Mouse (Mus musculus) intestine, embryonic 15.5 days (tissue): Measurements from ENCODE around the gene Acsl4. TPM values are rescaled to one million over a fixed set of nuclear protein-coding genes. Genes with fewer than 3 reads are reported as not detected.

Source experiments
- ATAC-seq: fragments of 200-750 bp; cut with Nextera tagmentation; 2 replicates; pipeline ENCODE4 v1.8.0; 2017; ENCODE audit warnings: moderate TSS enrichment, moderate library complexity
- H3K27ac ChIP-seq: fragments of 300-500 bp; sonication (generic); 2 replicates; pipeline ENCODE4 v1.5.1; 2015; ENCODE audit warnings: mild to moderate bottlenecking, inconsistent platforms
- H3K27me3 ChIP-seq: fragments of 300-500 bp; sonication (generic); replicated peaks from 2 replicates; pipeline ENCODE4 v1.6.1; 2015; ENCODE audit warnings: inconsistent platforms
- H3K36me3 ChIP-seq: fragments of 300-500 bp; sonication (generic); 2 replicates; pipeline ENCODE4 v1.6.1; 2015; ENCODE audit warnings: inconsistent platforms
- H3K4me1 ChIP-seq: fragments of 300-500 bp; sonication (generic); replicated peaks from 2 replicates; pipeline ENCODE4 v1.6.1; 2015; ENCODE audit warnings: inconsistent platforms
- H3K4me2 ChIP-seq: fragments of 300-500 bp; sonication (generic); replicated peaks from 2 replicates; pipeline ENCODE4 v1.6.1; 2015; ENCODE audit warnings: mild to moderate bottlenecking, inconsistent platforms
- H3K4me3 ChIP-seq: fragments of 300-500 bp; sonication (generic); replicated peaks from 2 replicates; pipeline ENCODE4 v1.5.1; 2015; ENCODE audit warnings: inconsistent platforms
- H3K9ac ChIP-seq: fragments of 300-500 bp; sonication (generic); 2 replicates; pipeline ENCODE4 v1.6.1; 2015; ENCODE audit warnings: inconsistent platforms
- H3K9me3 ChIP-seq: fragments of 300-500 bp; sonication (generic); 2 replicates; pipeline ENCODE4 v1.6.1; 2016; ENCODE audit warnings: inconsistent platforms
- WGBS: fragments of 180-500 bp; shearing (Covaris S2); methylation state at CpG from one replicate; pipeline ENCODE4 v1.1.7; 2015; 5-methylcytosine and 5-hydroxymethylcytosine counted together
- polyA plus RNA-seq: library from polyadenylated mRNA; unstranded; fragments of >200 nt; fragmentation: Nextera tagmentation; extraction: Ambion mirVana; gene quantifications from 2 replicates; pipeline ENCODE4 v1.2.1, GENCODE M21; 2015

Gene Acsl4
- 10.9 and 12.6 TPM in 2 replicates for polyA plus RNA-seq

- Histone ChIP-seq H3K9me3 (no peaks in the 10 kb centered on the region), H3K9ac (peak within 1 kb of the TSS; percentile 60), H3K4me3 (peak within 1 kb of the TSS; percentile 53), H3K27ac (peak within 1 kb of the TSS; percentile 72), H3K4me1 (no peaks in the 10 kb centered on the region), H3K4me2 (peak within 1 kb of the TSS; percentile 60), H3K36me3 (no peaks in the 10 kb centered on the region), H3K27me3 (peaks cover 3% of the 10 kb centered on the region; the same call in 1 of the 2 replicates)
- 14% methylated on average over 51 of the region's 59 CpGs for WGBS
- ATAC-seq: peak; percentile 99
Observed at GRCm38 (mm10) chrX:142390247-142390908, at the start of gene Acsl4. Gene Acsl4 (minus strand): TSS chrX:142390535.

DNA sequence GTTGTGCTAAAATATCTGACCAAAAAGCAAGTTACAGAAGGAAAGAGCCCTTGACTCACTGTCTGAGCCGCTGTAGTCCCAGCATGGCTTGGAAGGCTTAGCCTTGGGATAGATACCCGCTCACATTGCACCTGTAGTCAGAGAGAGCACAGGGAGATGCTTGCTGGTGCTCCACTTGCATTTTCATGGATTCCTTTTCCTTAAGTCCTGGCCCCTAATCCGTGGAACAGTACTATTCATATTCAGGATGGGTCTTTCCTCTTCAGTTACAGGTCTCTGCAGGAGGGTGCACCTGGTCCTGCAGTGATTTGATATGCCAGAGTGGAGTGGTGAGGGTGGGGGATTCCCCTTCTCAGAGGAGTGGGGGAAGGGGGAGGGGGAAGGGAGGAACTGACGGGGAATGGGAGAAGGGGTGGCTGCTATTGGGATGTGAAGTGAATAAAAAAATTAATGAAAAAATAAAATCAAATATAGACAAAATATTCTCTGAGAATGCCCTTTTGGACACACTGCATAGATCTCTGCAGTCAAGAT, 47.7 kb upstream of the Acsl4 start:
- no peak for ATAC-seq
- H3K4me2 ChIP-seq: no peak overlapping the region
- no peak overlapping the region for H3K27ac ChIP-seq
- no peaks in the 10 kb centered on the region for H3K36me3 ChIP-seq
- 54% methylated on average over 4 of the region's 4 CpGs for WGBS
- no peak overlapping the region for H3K4me3 ChIP-seq
- no peak overlapping the region for H3K9ac ChIP-seq
- no peaks in the 10 kb centered on the region for H3K9me3 ChIP-seq
- no peaks in the 10 kb centered on the region for H3K4me1 ChIP-seq
- no peaks in the 10 kb centered on the region for H3K27me3 ChIP-seq

DNA sequence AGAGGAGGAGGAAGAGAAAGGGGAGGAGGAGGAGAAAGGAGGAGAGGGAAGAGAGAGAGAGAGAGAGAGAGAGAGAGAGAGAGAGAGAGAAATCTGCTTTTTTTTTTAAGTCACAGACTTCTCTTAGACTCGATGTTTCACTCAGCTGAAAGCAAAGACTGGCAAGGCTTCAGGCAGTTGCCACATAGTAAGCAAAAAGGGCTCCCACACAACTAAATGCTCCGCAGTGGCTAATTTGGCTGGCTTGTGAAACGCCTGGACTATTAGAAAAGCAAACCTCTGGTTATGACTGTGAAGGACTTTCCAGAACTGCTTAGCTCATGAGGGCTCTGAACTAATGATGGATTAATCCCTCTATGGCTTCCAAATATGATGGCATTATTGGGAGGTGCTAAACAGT, 42.5 kb upstream of the Acsl4 start:
- 88% methylated on average over 3 of the region's 3 CpGs for WGBS
- no peaks in the 10 kb centered on the region for H3K9me3 ChIP-seq

DNA sequence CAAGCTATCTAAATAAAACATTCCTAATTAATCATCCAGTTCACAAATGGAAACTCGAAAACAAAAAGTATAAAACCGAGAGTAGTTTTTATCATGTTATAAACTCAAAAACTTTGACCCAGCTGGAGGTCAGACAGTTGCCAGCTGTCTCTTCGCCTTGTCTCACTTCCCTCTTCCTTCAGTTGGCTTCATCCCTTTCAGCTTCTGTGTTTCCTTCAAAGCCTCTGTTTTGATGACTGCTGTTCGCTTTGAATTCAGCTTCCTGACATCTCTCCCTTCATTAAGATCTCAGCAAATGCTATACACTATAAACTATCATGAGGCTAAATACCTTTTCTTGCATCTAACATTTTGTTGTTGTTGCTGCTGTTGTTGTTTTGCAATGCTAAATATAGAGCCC, 36.8 kb upstream of the Acsl4 start:
- no peaks in the 10 kb centered on the region for H3K9me3 ChIP-seq
- H3K36me3 ChIP-seq: no peaks in the 10 kb centered on the region
- ATAC-seq: no peak
- WGBS: 47% methylated on average over 4 of the region's 4 CpGs
- no peaks in the 10 kb centered on the region for H3K4me1 ChIP-seq
- no peaks in the 10 kb centered on the region for H3K27me3 ChIP-seq
- H3K4me3 ChIP-seq: no peak overlapping the region
- H3K27ac ChIP-seq: no peak overlapping the region
- H3K4me2 ChIP-seq: no peak overlapping the region
- no peak overlapping the region for H3K9ac ChIP-seq

More for the DNA sequence above, 42.5 kb upstream of the Acsl4 start:
- Histone ChIP-seq H3K27ac (no peak overlapping the region), H3K36me3 (no peaks in the 10 kb centered on the region), H3K4me3 (no peak overlapping the region), H3K9ac (no peak overlapping the region), H3K4me1 (no peaks in the 10 kb centered on the region), H3K4me2 (no peak overlapping the region), H3K27me3 (no peaks in the 10 kb centered on the region)
- no peak for ATAC-seq

DNA sequence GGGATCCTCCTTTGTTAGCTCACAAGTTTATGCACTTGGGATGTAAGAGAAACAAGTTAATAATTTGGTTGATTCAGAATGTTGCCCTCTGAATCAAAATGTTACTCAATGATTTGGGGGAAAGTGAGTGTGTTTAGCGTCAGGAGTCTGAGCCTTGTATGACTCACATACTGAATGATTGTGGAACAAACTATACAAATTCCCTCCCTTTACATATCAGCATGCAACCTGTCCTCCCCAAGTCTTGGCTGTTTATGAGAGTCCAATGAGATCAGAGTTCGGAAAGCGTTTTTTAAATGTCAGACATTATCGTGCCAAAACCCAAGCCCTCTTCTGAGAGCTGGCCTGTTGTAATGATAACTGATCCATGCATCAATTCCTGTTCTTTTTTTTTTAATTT, 36.3 kb upstream of the Acsl4 start:
- Histone ChIP-seq H3K9me3 (no peaks in the 10 kb centered on the region), H3K4me2 (no peak overlapping the region), H3K4me3 (no peak overlapping the region), H3K27ac (no peak overlapping the region), H3K27me3 (no peaks in the 10 kb centered on the region), H3K9ac (no peak overlapping the region), H3K36me3 (no peaks in the 10 kb centered on the region), H3K4me1 (no peaks in the 10 kb centered on the region)
- 64% methylated on average over 4 of the region's 4 CpGs for WGBS
- ATAC-seq: no peak

DNA sequence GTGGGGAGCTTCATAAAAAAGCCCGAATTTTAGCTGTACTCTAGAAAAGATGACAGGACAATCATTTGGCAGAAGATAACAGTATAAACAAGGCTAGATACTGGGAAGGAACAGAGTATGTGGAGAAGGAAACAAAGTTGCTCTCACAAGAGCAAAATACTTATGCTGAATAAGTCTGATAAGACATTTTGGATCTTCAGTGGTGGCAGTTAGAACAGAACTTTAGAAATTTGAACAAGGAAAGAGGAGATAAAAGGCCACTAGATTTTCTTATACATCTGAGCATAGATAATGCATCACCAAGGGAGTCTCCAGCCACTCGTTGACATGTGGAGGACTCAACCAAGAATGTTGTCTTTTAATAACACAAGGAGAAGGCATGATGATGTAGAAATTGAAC, 23.5 kb upstream of the Acsl4 start:
- H3K36me3 ChIP-seq: no peaks in the 10 kb centered on the region
- H3K9me3 ChIP-seq: no peaks in the 10 kb centered on the region
- no peaks in the 10 kb centered on the region for H3K27me3 ChIP-seq
- no peak overlapping the region for H3K4me3 ChIP-seq
- no peak overlapping the region for H3K27ac ChIP-seq
- no peak overlapping the region for H3K4me2 ChIP-seq
- no peak overlapping the region for H3K9ac ChIP-seq
- WGBS: 63% methylated on average over 2 of the region's 2 CpGs
- no peaks in the 10 kb centered on the region for H3K4me1 ChIP-seq
- no peak for ATAC-seq

DNA sequence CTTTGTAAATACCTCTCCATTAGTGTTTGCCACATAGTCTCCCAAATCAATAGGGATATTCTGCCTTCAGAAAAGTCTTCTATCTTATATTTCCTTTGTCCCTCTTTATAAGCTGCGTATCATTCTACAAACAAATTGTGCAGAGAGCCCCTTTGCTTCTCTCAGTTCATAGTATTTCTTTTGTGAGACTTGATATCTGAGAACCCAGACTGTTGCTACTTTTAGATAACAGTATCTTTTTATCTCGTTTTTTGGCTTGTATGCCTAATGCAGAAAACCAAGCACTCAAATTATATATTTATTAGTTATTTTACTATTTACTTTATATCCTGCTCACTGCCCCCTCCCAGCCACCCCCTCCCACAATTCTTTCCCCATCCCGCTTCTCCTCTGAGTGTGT, 19.7 kb upstream of the Acsl4 start:
- Histone ChIP-seq H3K4me2 (no peak overlapping the region), H3K9me3 (no peaks in the 10 kb centered on the region), H3K4me1 (no peaks in the 10 kb centered on the region), H3K9ac (no peak overlapping the region), H3K27me3 (no peaks in the 10 kb centered on the region), H3K4me3 (no peak overlapping the region), H3K27ac (no peak overlapping the region), H3K36me3 (no peaks in the 10 kb centered on the region)
- ATAC-seq: no peak
- WGBS: 72% methylated on average over 3 of the region's 3 CpGs

- WGBS: 76% methylated on average over 3 of the region's 3 CpGs
- no peaks in the 10 kb centered on the region for H3K9me3 ChIP-seq
Observed at GRCm38 (mm10) chrX:142409338-142409737, 19.0 kb upstream of the Acsl4 start.

DNA sequence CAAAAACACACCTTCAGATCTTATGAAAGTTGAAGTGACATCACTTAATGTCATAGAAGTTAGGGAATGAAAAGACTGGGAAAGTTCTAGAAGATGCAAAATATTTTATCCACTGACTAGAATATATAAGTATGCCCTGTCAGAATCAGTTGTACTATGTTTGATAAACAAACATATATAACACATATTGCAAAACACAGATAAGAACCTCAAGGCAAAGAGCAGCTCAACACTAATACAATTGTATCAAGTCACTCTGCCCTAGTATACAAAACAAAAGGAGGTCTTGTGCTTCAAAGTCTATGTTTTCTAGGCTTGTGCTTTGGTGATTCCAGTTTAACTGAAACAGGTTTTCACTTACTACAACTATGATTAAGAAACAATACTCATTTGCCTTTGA, 12.8 kb upstream of the Acsl4 start:
- Histone ChIP-seq H3K4me3 (no peak overlapping the region), H3K4me2 (no peak overlapping the region), H3K27ac (no peak overlapping the region), H3K9me3 (no peaks in the 10 kb centered on the region), H3K9ac (no peak overlapping the region), H3K36me3 (no peaks in the 10 kb centered on the region), H3K27me3 (no peaks in the 10 kb centered on the region), H3K4me1 (no peaks in the 10 kb centered on the region)
- ATAC-seq: no peak

More at GRCm38 (mm10) chrX:142409338-142409737, 19.0 kb upstream of the Acsl4 start:
- Histone ChIP-seq H3K27me3 (no peaks in the 10 kb centered on the region), H3K36me3 (no peaks in the 10 kb centered on the region), H3K9ac (no peak overlapping the region), H3K4me1 (no peaks in the 10 kb centered on the region), H3K4me2 (no peak overlapping the region), H3K4me3 (no peak overlapping the region), H3K27ac (no peak overlapping the region)
- ATAC-seq: no peak

GRCm38 (mm10) chrX:142398621-142399020, 8.3 kb upstream of the Acsl4 start:
- no peaks in the 10 kb centered on the region for H3K4me1 ChIP-seq
- no peaks in the 10 kb centered on the region for H3K27me3 ChIP-seq
- H3K9me3 ChIP-seq: no peaks in the 10 kb centered on the region
- H3K9ac ChIP-seq: no peak overlapping the region
- 54% methylated on average over 2 of the region's 2 CpGs for WGBS
- no peak overlapping the region for H3K27ac ChIP-seq
- no peak for ATAC-seq
- H3K4me2 ChIP-seq: no peak overlapping the region
- no peaks in the 10 kb centered on the region for H3K36me3 ChIP-seq
- no peak overlapping the region for H3K4me3 ChIP-seq

GRCm38 (mm10) chrX:142390909-142391265, 552 bp upstream of the Acsl4 start:
- Histone ChIP-seq H3K9me3 (no peaks in the 10 kb centered on the region), H3K4me1 (no peaks in the 10 kb centered on the region), H3K36me3 (no peaks in the 10 kb centered on the region), H3K9ac (peak overlapping the region; percentile 53), H3K27ac (peak overlapping the region; percentile 72), H3K27me3 (peaks cover 3% of the 10 kb centered on the region; the same call in 1 of the 2 replicates), H3K4me3 (peak overlapping the region; percentile 53), H3K4me2 (peak overlapping the region; percentile 56)
- no peak for ATAC-seq
- 38% methylated on average over 7 of the region's 7 CpGs for WGBS

DNA sequence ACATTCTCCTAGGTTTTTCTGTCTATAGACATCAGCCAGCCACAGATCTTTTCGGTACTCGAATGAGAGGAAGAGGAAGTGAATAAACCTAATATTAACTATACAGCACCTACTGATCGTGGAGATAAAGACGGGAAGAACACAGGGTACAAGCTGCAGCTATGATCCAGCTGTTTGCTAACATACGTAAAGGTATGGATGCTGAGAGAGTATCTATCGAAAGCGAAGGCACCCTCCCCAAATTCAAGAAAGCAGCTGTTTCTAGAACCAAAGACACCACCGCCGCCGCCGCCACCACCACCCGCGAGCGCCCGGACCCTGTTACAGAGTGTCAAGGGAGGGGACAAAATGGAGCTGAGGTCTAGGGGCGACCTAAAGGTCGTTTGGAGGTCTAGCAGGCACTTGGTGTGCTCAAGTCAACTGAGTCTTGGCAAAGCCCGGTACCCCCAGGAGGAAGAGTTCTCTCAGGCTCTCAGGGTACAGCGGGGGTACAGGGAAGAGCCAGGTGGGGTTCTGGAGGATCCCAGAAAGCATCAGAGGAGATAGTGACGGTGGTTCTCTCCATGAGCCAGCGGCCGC, 665 bp downstream of the Acsl4 start:
- peak; percentile 52 for ATAC-seq
- Histone ChIP-seq H3K4me3 (peak overlapping the region; percentile 53), H3K4me1 (no peaks in the 10 kb centered on the region)

DNA sequence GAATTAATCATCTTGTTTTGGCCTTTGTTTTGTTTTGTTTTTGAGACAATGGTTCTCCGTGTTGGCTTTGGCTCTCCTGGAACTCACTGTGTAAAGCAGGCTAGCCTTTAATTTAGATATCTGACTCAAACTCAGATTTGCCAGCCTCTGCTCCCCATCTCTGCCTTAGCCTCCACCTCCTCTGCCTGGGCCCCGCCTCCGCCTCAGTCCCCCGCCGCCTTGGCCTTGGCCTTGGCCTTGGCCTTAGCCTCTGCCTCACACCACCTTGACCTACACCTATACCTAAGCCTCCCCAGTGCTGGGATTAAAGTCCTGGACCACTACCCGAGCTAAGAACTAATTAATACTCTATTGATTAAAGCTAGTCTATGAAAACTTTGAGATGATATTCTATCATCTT, 2.2 kb downstream of the Acsl4 start:
- H3K4me2 ChIP-seq: no peak overlapping the region
- no peak for ATAC-seq
- no peaks in the 10 kb centered on the region for H3K36me3 ChIP-seq
- no peak overlapping the region for H3K9ac ChIP-seq
- H3K27me3 ChIP-seq: peaks cover 3% of the 10 kb centered on the region; the same call in 1 of the 2 replicates
- H3K4me1 ChIP-seq: no peaks in the 10 kb centered on the region
- H3K27ac ChIP-seq: no peak overlapping the region
- WGBS: 86% methylated on average over 6 of the region's 6 CpGs
- no peak overlapping the region for H3K4me3 ChIP-seq
- no peaks in the 10 kb centered on the region for H3K9me3 ChIP-seq

More for the DNA sequence above, 665 bp downstream of the Acsl4 start:
- 0 out of 2 replicates have a peak overlapping the region, but pooled peaks have one; percentile 60 for H3K27ac ChIP-seq
- H3K9ac ChIP-seq: peak overlapping the region; percentile 60
- H3K9me3 ChIP-seq: no peaks in the 10 kb centered on the region
- H3K4me2 ChIP-seq: peak overlapping the region; percentile 60
- 18% methylated on average over 22 of the region's 22 CpGs for WGBS
- peaks cover 3% of the 10 kb centered on the region; the same call in 1 of the 2 replicates for H3K27me3 ChIP-seq
- no peaks in the 10 kb centered on the region for H3K36me3 ChIP-seq
